Mouse (Mus musculus) spleen, adult 2 months (tissue): Measurements from ENCODE around the gene Bnipl. TPM values are rescaled to one million over a fixed set of nuclear protein-coding genes. Genes with fewer than 3 reads are reported as not detected.

Source experiments
- DNase-seq, 2 experiments: peaks; one replicate each; pipeline versions ENCODE4 v3.0.0 to v3.0.0-alpha.2; 2012 to 2021; ENCODE audit warnings: low spot score in 2 of 2, low read depth in 1 of 2
- H3K27ac ChIP-seq: fragments of 200-500 bp; 2 replicates; pipeline ENCODE4 v1.5.1; 2012; ENCODE audit warnings: low read length, inconsistent platforms; ENCODE audit not compliant: insufficient read depth
- H3K27me3 ChIP-seq: fragments of 200-500 bp; 2 replicates; pipeline ENCODE4 v1.6.1; 2012; ENCODE audit warnings: mild to moderate bottlenecking, moderate library complexity, low read length, inconsistent platforms; ENCODE audit not compliant: control insufficient read depth, insufficient read depth
- H3K36me3 ChIP-seq: fragments of 200-500 bp; 2 replicates; pipeline ENCODE4 v1.6.1; 2012; ENCODE audit warnings: mild to moderate bottlenecking, low read length, inconsistent platforms; ENCODE audit not compliant: control insufficient read depth, insufficient read depth
- H3K4me1 ChIP-seq: fragments of 200-500 bp; 2 replicates; pipeline ENCODE4 v1.6.1; 2011; ENCODE audit warnings: inconsistent platforms; ENCODE audit not compliant: control insufficient read depth, insufficient read depth, insufficient read length
- H3K4me3 ChIP-seq: fragments of 200-500 bp; 2 replicates; pipeline ENCODE4 v1.5.1; 2011; ENCODE audit warnings: mild to moderate bottlenecking, inconsistent platforms; ENCODE audit not compliant: insufficient read depth, insufficient read length; ENCODE audit errors: extremely low read depth
- CTCF ChIP-seq: fragments of 200-500 bp; IDR thresholded peaks from 2 replicates; pipeline ENCODE4 v1.5.1; 2011; ENCODE audit warnings: mild to moderate bottlenecking, inconsistent platforms; ENCODE audit not compliant: insufficient read depth, insufficient read length, insufficient replicate concordance; ENCODE audit errors: extremely low read depth
- POLR2A ChIP-seq: fragments of 200-500 bp; IDR thresholded peaks from 2 replicates; pipeline ENCODE4 v1.6.1; 2011; ENCODE audit warnings: low read depth, low read length, inconsistent platforms
- WGBS: fragments of 180-500 bp; shearing (Covaris S2); methylation state at CpG from one replicate; pipeline ENCODE4 v1.1.7; 2018; 5-methylcytosine and 5-hydroxymethylcytosine counted together
- polyA plus RNA-seq: library from polyadenylated mRNA; depleted of rRNA; stranded (reverse); fragments of >200 nt; gene quantifications from 2 replicates; pipeline ENCODE4 v1.2.3, GENCODE M21; 2012; rRNA removed

Bnipl gene
- polyA plus RNA-seq, 1 experiment, result 0.07 TPM

DNA sequence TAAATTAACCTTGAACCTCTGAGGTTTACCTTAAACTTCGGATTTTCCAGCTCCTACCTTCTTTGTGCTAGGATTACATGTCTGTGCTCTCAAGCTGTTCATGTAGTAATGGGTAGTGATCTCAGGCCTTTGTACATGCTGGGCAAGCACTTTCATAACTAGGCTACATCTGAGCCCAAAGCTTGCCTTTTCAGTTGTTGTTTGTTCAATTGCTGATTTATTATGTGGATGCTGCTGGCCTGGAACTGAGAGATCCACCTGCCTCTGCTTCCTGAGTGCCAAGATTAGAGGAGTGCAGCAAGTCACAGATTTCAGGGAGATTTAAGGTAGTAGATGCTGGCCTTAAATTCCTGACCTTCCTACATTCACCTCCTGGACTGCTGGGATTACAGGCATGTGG is 51.9 kb downstream of the Bnipl start:
- 92% methylated on average over 1 of the region's 1 CpGs for WGBS

DNA sequence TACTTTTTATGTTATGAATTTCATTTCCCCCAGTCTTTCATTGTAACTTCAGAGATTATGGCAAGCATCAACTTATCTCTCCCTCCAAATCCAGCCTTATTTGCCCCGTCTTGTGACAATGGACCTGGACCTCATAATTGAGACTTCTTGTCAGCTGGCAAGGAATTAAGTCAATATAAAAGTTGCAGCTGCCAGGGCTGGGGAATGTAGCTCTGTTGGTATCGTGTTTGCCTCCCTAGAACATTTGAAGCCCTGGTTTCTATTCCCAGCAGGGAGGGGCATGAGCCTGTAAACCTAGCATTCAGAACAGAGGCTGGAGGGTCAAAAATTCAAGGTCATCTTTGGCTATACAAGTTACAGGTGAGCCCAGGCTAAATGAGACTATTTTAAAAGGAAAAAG is 55.2 kb downstream of the Bnipl start:
- WGBS, result 95% methylated on average over 2 of the region's 2 CpGs
- DNase-seq, result no peak
- Histone ChIP-seq H3K27ac (no peak overlapping the region), H3K4me3 (no peak overlapping the region), H3K36me3 (peaks cover 38% of the 10 kb centered on the region), H3K4me1 (no peaks in the 10 kb centered on the region), H3K27me3 (no peaks in the 10 kb centered on the region)
- TF ChIP-seq POLR2A, result no peak
- TF ChIP-seq CTCF, result no peak

More for the DNA sequence above, 51.9 kb downstream of the Bnipl start:
- no peaks in the 10 kb centered on the region for H3K27me3 ChIP-seq
- no peak overlapping the region for H3K4me3 ChIP-seq
- no peak for TF ChIP-seq POLR2A
- no peak for TF ChIP-seq CTCF
- H3K36me3 ChIP-seq, result peaks cover 53% of the 10 kb centered on the region
- no peak for DNase-seq
- no peaks in the 10 kb centered on the region for H3K4me1 ChIP-seq
- H3K27ac ChIP-seq, result no peak overlapping the region

- H3K27me3 ChIP-seq, result no peaks in the 10 kb centered on the region
- no peak overlapping the region for H3K27ac ChIP-seq
- TF ChIP-seq CTCF (no peak), POLR2A (no peak)
- 86% methylated on average over 6 of the region's 6 CpGs for WGBS
- H3K4me1 ChIP-seq, result no peaks in the 10 kb centered on the region
- DNase-seq, result no peak
- no peak overlapping the region for H3K4me3 ChIP-seq
- peaks cover 36% of the 10 kb centered on the region for H3K36me3 ChIP-seq
Measured at GRCm38 (mm10) chr3:95194721-95195135, 56.3 kb downstream of the Bnipl start.

Other genes starting within 250 kb of the Bnipl start
- gene Zfp687, start 235.7 kb downstream of the Bnipl start, polyA plus RNA-seq, result 18.5 and 21.0 TPM in 2 replicates
- 90.5 and 108 TPM in 2 replicates for gene Psmd4, start 208.6 kb downstream of the Bnipl start, polyA plus RNA-seq
- 14.1 and 14.4 TPM in 2 replicates for gene Pip5k1a, start 144.3 kb downstream of the Bnipl start, polyA plus RNA-seq
- gene Vps72, start 140.2 kb downstream of the Bnipl start, polyA plus RNA-seq, result 36.3 and 44.6 TPM in 2 replicates
- 0.69 and 0.91 TPM in 2 replicates for gene Tmod4, start 126.7 kb downstream of the Bnipl start, polyA plus RNA-seq
- 25.2 and 29.4 TPM in 2 replicates for gene Scnm1, start 117.2 kb downstream of the Bnipl start, polyA plus RNA-seq
- 4.7 and 5.3 TPM in 2 replicates for gene Lysmd1, start 117.1 kb downstream of the Bnipl start, polyA plus RNA-seq
- 89.1 and 132 TPM in 2 replicates for gene Tnfaip8l2, start 108.8 kb downstream of the Bnipl start, polyA plus RNA-seq
- gene Sema6c, start 90.7 kb downstream of the Bnipl start, polyA plus RNA-seq, result 2.2 TPM in 2 replicates
- gene Gabpb2, start 33.3 kb downstream of the Bnipl start, polyA plus RNA-seq, result 17.0 and 17.1 TPM in 2 replicates
- gene Cdc42se1, start 22.5 kb downstream of the Bnipl start, polyA plus RNA-seq, result 91.5 and 94.1 TPM in 2 replicates
- 15.5 and 16.2 TPM in 2 replicates for gene Mllt11, start 19.0 kb downstream of the Bnipl start, polyA plus RNA-seq
- gene Gm128, start 9.6 kb downstream of the Bnipl start, polyA plus RNA-seq, result 0.18 and 0.52 TPM in 2 replicates
- 44.8 and 51.0 TPM in 2 replicates for gene Mindy1, start 30.2 kb upstream of the Bnipl start, polyA plus RNA-seq
- 7.7 and 8.9 TPM in 2 replicates for gene Prune1, start 30.9 kb upstream of the Bnipl start, polyA plus RNA-seq
- 2.6 and 2.7 TPM in 2 replicates for gene Anxa9, start 56.0 kb upstream of the Bnipl start, polyA plus RNA-seq
- gene Cers2, start 63.6 kb upstream of the Bnipl start, polyA plus RNA-seq, result 95.7 and 101 TPM in 2 replicates
- gene Setdb1, start 106.0 kb upstream of the Bnipl start, polyA plus RNA-seq, result 9.4 and 10.4 TPM in 2 replicates
- not detected in 2 replicates for gene 4930558C23Rik, start 151.6 kb upstream of the Bnipl start, polyA plus RNA-seq
- 19.5 and 20.7 TPM in 2 replicates for gene Arnt, start 183.2 kb upstream of the Bnipl start, polyA plus RNA-seq
- gene Ctsk, start 248.1 kb upstream of the Bnipl start, polyA plus RNA-seq, result 1.3 and 1.4 TPM in 2 replicates